Mouse (Mus musculus) B cell, adult 62 days (primary cell): ENCODE measurements around the gene Grk2. TPM values are rescaled to one million over a fixed set of nuclear protein-coding genes. Genes with fewer than 3 reads are reported as not detected.

ENCODE experiments used
- total RNA-seq: library from RNA; stranded (reverse); gene quantifications from 4 replicates; pipeline ENCODE4 v1.2.4, GENCODE M21; 2023

Gene Grk2
- total RNA-seq, result 529 to 561 TPM (median 549 TPM) in 4 replicates

DNA sequence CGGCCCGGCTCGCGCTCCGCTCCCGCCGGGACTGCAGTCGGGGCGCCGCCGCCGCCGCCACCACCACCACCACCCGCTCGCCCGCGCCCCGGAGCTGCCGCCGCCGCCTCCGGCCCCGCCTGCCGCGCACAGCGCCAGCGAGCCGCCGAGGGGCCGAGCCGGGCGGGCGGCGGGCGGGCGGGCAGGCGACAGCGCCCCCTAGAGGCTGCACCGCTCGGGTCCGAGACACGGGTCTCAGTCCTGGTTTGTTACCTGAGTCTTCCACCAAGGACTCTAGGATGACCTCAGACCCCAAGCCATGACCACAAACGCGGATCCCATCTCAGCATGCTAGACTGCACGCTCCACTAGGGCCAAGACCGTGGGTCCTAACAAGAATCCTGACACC, at the start of gene Grk2:
Gene Grk2, minus strand, starts transcription at position 33 of the 388 bp plus-strand sequence.

GRCm38 (mm10) chr19:4282898-4283553, 23.0 kb downstream of the Grk2 start, which contains the start of gene Ankrd13d:
TSS of gene Ankrd13d (minus strand) at chr19:4283137.

GRCm38 (mm10) chr19:4268566-4269361, 37.3 kb downstream of the Grk2 start, which contains the start of gene Ssh3:
TSS of gene Ssh3 (minus strand) at chr19:4269180.

Other genes with a start within 250 kb of the Grk2 start
- gene Gstp3, start 246.7 kb downstream of the Grk2 start, total RNA-seq, result not detected in 4 replicates
- not detected in 4 replicates for gene Cabp2, start 224.6 kb downstream of the Grk2 start, total RNA-seq
- 119 to 136 TPM (median 129 TPM) in 4 replicates for gene Cdk2ap2, start 209.0 kb downstream of the Grk2 start, total RNA-seq
- gene Pitpnm1, start 206.2 kb downstream of the Grk2 start, total RNA-seq, result 195 to 200 TPM (median 198 TPM) in 4 replicates
- 95.2 to 103 TPM (median 98.9 TPM) in 4 replicates for gene Aip, start 180.4 kb downstream of the Grk2 start, total RNA-seq
- 0.14 to 0.31 TPM (median 0.27 TPM) in 3 of 4 replicates, not detected in the other for gene Gpr152, start 166.4 kb downstream of the Grk2 start, total RNA-seq
- gene Cabp4, start 162.2 kb downstream of the Grk2 start, total RNA-seq, result 0.88 to 1.4 TPM (median 1.2 TPM) in 4 replicates
- gene Coro1b, start 157.6 kb downstream of the Grk2 start, total RNA-seq, result 129 to 166 TPM (median 137 TPM) in 4 replicates
- gene Ptprcap, start 152.6 kb downstream of the Grk2 start, total RNA-seq, result 341 to 368 TPM (median 348 TPM) in 4 replicates
- 50.3 to 55.6 TPM (median 50.9 TPM) in 4 replicates for gene Rps6kb2, start 142.9 kb downstream of the Grk2 start, total RNA-seq
- gene Carns1, start 130.7 kb downstream of the Grk2 start, total RNA-seq, result 93.0 to 107 TPM (median 97.9 TPM) in 4 replicates
- 255 to 266 TPM (median 262 TPM) in 4 replicates for gene Tbc1d10c, start 114.9 kb downstream of the Grk2 start, total RNA-seq
- gene Ppp1ca, start 114.2 kb downstream of the Grk2 start, total RNA-seq, result 377 to 398 TPM (median 383 TPM) in 4 replicates
- gene Rad9a, start 104.6 kb downstream of the Grk2 start, total RNA-seq, result 51.5 to 59.3 TPM (median 55.6 TPM) in 4 replicates
- 141 to 150 TPM (median 148 TPM) in 4 replicates for gene Clcf1, start 92.0 kb downstream of the Grk2 start, total RNA-seq
- gene AC109138.7, start 91.9 kb downstream of the Grk2 start, total RNA-seq, result 5.9 TPM in 1 of 4 replicates, not detected in the others
- gene Pold4, start 74.3 kb downstream of the Grk2 start, total RNA-seq, result 206 to 223 TPM (median 211 TPM) in 4 replicates
- 26.5 to 33.7 TPM (median 27.9 TPM) in 4 replicates for gene Ssh3, start 37.0 kb downstream of the Grk2 start, total RNA-seq
- gene Ankrd13d, start 23.1 kb downstream of the Grk2 start, total RNA-seq, result 26.4 to 33.1 TPM (median 28.4 TPM) in 4 replicates
- 224 to 243 TPM (median 232 TPM) in 4 replicates for gene Kdm2a, start 92.1 kb upstream of the Grk2 start, total RNA-seq
- gene Rhod, start 133.2 kb upstream of the Grk2 start, total RNA-seq, result 0.81 to 1.6 TPM (median 1.6 TPM) in 3 of 4 replicates, not detected in the other
- gene Syt12, start 171.2 kb upstream of the Grk2 start, total RNA-seq, result not detected in 4 replicates
- gene 2010003K11Rik, start 192.4 kb upstream of the Grk2 start, total RNA-seq, result not detected in 4 replicates
- 2.4 to 4.6 TPM (median 3.8 TPM) in 4 replicates for gene Pcx, start 204.2 kb upstream of the Grk2 start, total RNA-seq